Mouse (Mus musculus): Measurements from ENCODE around the gene Slit3.

- TF ChIP-seq CTCF (IDR thresholded peaks at IDR 0.05; ENCODE audit: extremely low read depth, insufficient read length, insufficient replicate concordance, low read depth, low read length), result no peak
- TF ChIP-seq POLR2A (IDR thresholded peaks at IDR 0.05; ENCODE audit: low read depth, low read length), result no peak
These were observed 352.0 kb downstream of the Slit3 start for GRCm38 (mm10) chr11:35472842-35473616.
